Mouse (Mus musculus) left cerebral cortex, adult 9 months (tissue): ENCODE data around the gene Cdhr4.
A peak's percentile ranks its signal among the peaks of the same experiment; 100 is the strongest.
"Not testable (repeated sequence)": the region's sequence is repeated elsewhere in the genome, so short reads cannot be mapped to it uniquely, and the experiment has no call there.

Experiments
- DNase-seq, 2 experiments: peaks; one replicate each; pipeline ENCODE4 v3.0.0; 2022; ENCODE audit warnings: low spot score in 2 of 2

Cdhr4 gene

GRCm38 (mm10) chr9:108010385-108010784 is 18.1 kb downstream of the Cdhr4 start:
- DNase-seq: no peak

DNA sequence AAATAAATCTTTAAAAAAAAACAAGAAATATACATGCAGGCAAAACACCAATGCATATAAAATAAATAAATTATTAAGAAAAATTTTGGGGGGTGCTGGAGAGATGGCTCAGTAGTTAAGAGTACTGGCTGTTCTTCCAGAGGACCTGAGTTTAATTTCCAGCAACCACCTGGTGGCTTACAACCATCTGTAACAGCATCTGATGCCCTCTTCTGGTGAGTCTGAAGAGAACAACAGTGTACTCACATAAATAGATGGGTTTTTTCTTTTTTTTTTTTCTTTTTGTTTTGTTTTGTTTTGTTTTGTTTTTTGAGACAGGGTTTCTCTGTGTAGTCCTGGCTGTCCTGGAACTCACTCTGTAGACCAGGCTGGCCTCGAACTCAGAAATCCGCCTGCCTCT is 21.3 kb downstream of the Cdhr4 start:
- DNase-seq: not testable (repeated sequence)

DNA sequence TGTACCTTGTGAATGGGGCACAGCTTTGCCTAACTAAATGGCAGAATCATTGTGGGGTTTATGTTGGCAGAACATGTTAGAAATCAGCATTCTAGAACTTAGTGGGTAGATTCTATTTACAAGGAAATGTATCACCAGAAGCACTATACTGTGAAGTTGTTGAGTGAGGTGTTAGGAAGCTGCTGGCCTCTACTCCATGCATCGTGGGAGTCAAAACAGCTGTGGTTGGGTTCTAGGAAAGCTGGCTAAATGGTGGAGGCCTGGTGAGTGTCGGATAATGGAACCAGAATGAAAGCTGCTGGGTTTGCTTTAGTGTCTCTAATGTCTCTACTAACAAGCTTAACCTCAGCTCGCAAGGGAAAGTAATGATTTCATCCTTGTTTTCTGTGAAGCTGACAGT is 24.8 kb downstream of the Cdhr4 start:
- peak in 1 of 2 experiments; percentile 42 for DNase-seq

DNA sequence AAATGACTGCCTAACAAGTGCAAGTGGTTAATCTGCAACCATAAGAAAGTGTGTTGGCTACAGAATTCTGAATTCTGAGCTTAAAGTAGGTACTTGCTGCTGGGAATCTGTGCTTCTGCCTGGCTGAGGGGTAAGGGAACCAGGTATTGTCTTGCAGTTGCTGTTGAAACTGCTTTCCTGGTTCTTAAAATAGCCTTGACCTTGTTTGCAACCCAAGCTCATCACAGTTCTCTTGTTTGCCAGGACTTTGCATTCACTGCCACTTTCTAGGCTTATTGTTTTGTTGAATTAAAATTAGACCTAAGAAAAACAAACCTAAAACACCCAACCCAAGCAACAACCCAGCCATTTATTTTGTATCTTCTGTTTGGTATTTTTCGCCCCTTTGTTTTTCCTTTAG is 28.4 kb downstream of the Cdhr4 start:
- DNase-seq: no peak

DNA sequence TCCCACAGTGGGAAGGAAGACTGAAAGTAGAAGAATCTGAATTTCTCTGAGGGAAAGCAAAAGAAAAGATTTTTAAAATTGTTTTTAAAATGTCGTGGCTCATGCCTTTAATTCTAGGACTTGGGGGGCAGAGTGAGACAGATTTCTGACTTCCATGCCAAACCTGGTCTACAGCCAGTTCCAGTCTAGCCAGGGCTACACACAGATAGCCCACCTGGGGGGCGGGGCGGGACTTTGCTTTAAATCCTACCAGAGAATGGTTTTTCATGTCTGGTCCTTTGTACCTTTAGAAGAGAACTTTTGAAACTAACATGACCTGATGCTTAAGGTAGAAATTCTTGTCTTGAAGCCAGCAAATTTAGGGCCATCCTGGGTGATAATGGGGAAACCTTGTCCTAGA is 30.9 kb downstream of the Cdhr4 start:
- no peak for DNase-seq

DNA sequence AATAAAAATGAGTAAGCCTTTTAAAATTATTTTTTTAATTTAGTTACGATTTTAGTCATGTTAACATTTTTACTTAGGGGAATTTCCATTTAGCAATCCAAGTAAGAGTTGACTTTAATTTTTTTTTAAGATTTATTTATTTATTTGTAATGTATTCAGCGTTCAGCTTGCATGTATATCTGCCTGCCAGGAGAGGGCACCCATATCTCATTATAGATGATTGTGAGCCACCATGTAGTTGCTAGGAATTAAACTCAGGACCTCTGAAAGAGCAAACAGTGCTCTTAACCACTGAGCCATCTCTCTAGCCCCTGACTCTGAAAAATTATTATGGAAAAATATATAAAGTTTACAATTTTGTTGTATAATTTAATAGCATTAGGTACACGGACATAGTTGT is 34.3 kb downstream of the Cdhr4 start:
- DNase-seq: no peak

DNA sequence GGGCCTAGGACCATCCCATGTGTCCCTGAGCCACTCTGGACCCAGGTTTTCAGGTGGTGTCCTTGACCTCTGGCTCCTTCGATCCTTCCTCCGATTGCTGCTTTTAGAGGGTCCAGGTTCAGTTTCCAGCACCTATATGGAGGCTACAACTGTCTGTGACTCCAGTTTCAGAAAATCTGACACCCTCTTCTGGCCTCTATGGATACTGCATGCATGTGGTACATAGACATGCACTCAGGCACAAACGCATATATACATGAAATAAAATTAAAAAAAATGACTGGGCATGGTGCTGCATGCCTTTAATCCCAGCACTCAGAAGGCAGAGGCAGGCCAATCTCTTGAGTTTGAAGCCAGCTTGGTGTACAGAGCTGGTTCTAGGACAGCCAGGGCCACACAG is 35.6 kb downstream of the Cdhr4 start:
- no peak for DNase-seq

DNA sequence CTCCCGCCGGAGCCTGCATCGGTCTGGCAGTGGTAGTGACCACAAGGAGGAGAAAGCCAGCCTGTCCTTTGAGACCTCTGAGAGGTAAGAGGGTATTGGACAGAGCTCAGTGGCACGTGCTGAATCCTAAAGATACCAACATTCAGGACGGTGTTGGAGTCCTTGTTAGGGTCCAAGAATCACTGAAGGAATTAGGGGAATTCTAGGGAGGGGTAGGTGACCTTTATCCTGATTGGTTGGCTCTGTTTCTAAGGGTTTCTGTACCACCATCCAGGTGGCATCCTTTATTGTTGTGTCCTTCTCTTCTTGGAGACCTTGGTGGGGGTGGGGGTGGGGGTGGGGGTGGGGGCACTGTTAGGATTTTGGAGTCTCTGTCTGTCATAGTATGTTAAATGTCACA is 39.8 kb downstream of the Cdhr4 start:
- no peak for DNase-seq

DNA sequence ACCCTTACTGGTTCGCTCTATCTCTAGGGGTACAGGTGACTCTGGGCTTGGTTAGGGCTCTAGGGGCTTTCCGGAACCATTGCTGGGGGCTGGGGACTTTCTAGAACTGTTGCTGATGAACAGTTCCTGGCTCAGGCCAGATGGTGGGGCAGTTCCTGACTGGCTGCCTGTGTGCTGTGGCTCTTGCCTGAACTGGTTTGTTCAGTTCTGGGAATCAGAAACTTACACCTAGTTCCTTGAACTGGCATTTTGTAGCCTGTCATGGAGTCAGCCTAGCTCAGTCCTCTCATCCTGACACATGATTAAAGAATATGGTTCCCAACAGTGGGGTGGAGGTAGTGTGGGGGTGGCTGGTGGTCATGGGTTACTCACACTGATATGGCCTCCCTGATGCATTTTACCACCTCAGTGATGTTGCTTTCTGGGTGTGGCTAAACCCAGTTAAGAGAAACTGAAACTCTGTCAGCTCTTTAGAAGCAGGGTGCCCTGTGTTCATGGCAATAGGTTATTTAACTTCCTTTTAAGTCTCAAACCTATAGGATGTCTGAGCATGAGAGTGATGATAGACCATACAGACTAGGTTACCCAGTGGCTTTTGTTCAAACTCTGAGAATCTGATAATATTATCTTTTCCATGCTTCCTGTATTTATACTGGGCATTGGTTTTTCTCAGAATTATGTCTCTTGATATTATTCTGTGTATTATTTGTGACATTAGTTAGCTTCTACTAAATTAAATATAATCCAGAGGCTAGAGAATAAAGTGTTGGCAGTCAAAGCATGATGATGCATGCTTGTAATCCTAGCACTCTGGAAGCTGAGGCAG is 43.2 kb downstream of the Cdhr4 start:
- no peak for DNase-seq

GRCm38 (mm10) chr9:108044751-108045492 is 52.6 kb downstream of the Cdhr4 start:
- DNase-seq: no peak

- no peak for DNase-seq
Measured at GRCm38 (mm10) chr9:108046582-108046981, 54.3 kb downstream of the Cdhr4 start.

- DNase-seq: no peak
Measured at GRCm38 (mm10) chr9:108047601-108048565, 55.6 kb downstream of the Cdhr4 start.

GRCm38 (mm10) chr9:108048566-108048955 is 56.3 kb downstream of the Cdhr4 start:
- DNase-seq: no peak

GRCm38 (mm10) chr9:108049016-108049455 is 56.7 kb downstream of the Cdhr4 start, which contains the start of gene Gmppb:
Gmppb (plus strand) TSS chr9:108049242.
- peak; percentile 93 to 97 for DNase-seq
